Mouse (Mus musculus) gastrocnemius, adult 2 months (tissue): ENCODE results near the gene Pla2g2f. TPM values are rescaled to one million over a fixed set of nuclear protein-coding genes. Genes with fewer than 3 reads are reported as not detected.

Experiments
- DNase-seq: peaks from one replicate; pipeline ENCODE4 v3.0.0; 2022
- H3K27ac ChIP-seq: fragments of 200-600 bp; 2 replicates; pipeline ENCODE4 v1.8.1; 2022; ENCODE audit warnings: mild to moderate bottlenecking
- H3K4me3 ChIP-seq: fragments of 200-600 bp; 2 replicates; pipeline ENCODE4 v1.8.1; 2022; ENCODE audit warnings: mild to moderate bottlenecking, moderate library complexity
- CTCF ChIP-seq: fragments of 200-600 bp; IDR thresholded peaks from 2 replicates; pipeline ENCODE4 v1.8.1; 2022; ENCODE audit warnings: antibody characterized with exemption, mild to moderate bottlenecking, moderate library complexity
- intact Hi-C: fragments of 180-260 bp; cut with DNase I; formaldehyde crosslinking; loops from one replicate; pipeline ENCODE4 v1.15.1; 2025
- long read RNA-seq, 2 experiments: library from polyadenylated mRNA; stranded (forward); transcript quantifications; one replicate each; pipeline ENCODE4 v2.0.0; 2021
- total RNA-seq, 2 experiments: library from RNA; stranded (reverse); gene quantifications; 2 replicates each; pipeline ENCODE4 v1.2.3; 2021

Pla2g2f gene
- total RNA-seq, result not detected
- long read RNA-seq, experiment 1, result 0 reads
- long read RNA-seq, experiment 2, result 0 reads

GRCm38 (mm10) chr4:138757416-138757815 is at the start of gene Pla2g2f:
Pla2g2f (minus strand) TSS chr4:138757626.
- intact Hi-C loops, result no loop called here
- H3K27ac ChIP-seq, result no peak within 1 kb of the TSS
- DNase-seq, result no peak
- no peak for TF ChIP-seq CTCF
- no peak within 1 kb of the TSS for H3K4me3 ChIP-seq

DNA sequence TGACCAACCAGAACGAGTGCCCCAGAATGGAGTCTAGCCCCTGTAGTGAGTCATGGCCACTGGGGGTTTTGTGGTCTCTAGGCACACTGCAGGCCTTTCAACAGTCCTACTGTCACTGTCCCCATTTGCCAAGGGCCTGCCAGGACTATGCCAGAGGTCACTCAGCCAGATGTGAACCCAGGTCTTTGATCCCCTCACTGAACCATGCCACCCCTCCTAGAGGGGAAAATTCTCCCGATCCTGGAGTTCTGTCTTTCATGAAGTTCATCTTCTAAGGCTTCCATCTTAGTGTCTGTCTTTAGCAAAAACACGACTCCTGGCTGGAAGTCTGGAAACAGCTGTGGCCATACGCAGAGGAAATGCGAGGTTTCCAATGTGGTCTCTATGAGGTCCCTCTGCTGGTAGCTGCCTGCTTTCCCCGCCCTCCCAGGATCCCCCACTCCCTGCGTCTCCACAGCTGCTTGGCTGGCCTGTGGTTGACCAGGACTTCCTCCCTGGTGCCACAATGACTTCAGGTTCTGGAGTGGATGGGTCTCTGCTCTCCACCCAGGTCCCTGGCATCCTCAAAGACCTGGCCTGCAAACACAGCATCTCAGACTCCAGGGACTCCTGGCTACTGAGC is 49.6 kb upstream of the Pla2g2f start:
- DNase-seq, result no peak

GRCm38 (mm10) chr4:138806160-138806559 is 48.7 kb upstream of the Pla2g2f start:
- no peak overlapping the region for H3K4me3 ChIP-seq
- DNase-seq, result no peak
- intact Hi-C loops, result no loop called here
- TF ChIP-seq CTCF, result no peak
- no peak overlapping the region for H3K27ac ChIP-seq

More for the DNA sequence above, 49.6 kb upstream of the Pla2g2f start:
- TF ChIP-seq CTCF, result no peak
- H3K4me3 ChIP-seq, result no peak overlapping the region
- intact Hi-C loops, result no loop called here
- no peak overlapping the region for H3K27ac ChIP-seq

DNA sequence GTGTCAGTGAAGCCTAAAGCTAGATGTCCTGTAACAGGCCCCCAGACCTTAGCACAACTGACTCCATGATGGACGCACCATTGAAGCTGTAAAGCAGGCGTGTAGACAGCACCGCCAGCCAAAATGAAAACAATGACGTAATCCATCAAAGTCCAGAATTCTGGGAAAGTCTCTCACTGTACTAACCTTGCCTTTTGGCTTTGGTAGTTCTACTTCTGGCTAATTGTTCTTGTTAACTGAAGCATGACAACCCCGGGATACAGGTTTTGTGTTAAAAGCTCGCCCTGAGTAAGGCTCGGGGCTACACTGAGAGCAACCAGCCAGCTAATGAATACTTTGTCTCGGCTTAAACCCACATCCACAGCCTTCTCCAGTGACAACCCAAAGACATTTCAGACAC is 47.8 kb upstream of the Pla2g2f start:
- H3K4me3 ChIP-seq, result no peak overlapping the region
- no peak for TF ChIP-seq CTCF
- intact Hi-C loops, result no loop called here
- H3K27ac ChIP-seq, result no peak overlapping the region
- no peak for DNase-seq

GRCm38 (mm10) chr4:138802917-138803316 is 45.5 kb upstream of the Pla2g2f start:
- no peak for DNase-seq
- H3K27ac ChIP-seq, result no peak overlapping the region
- no peak for TF ChIP-seq CTCF
- intact Hi-C loops, result no loop called here
- H3K4me3 ChIP-seq, result no peak overlapping the region

GRCm38 (mm10) chr4:138801631-138802030 is 44.2 kb upstream of the Pla2g2f start:
- no peak for TF ChIP-seq CTCF
- H3K4me3 ChIP-seq, result no peak overlapping the region
- intact Hi-C loops, result no loop called here
- DNase-seq, result no peak
- H3K27ac ChIP-seq, result no peak overlapping the region

DNA sequence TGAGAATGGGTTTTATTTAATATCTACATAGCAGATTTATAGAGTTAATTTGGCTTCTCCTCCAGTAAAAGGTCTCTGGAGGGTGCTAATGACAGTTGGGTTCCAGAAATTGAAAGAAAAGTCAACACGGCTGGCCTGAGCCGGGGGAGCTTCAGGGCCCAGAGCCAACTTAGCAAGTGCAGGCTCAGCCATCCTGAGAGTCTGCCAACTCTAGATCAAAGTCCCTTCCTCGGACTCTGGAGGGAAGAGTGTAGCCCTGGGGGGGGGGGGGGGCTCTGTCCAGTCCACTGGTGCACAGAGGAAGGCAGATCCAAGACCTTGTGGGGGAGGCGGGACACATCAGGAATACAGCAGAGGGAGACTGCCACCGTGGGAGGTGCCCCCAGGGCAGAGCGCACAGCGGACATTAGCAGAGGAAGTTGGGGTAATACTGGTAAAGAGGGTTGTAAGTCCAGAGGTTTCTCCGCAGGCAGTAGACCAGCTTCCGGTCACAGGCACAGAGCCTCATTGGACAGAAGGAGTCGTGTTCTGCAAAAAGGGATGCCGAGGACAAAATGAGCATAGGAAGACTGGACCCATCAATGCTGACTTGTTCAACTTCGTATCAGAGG is 42.8 kb upstream of the Pla2g2f start:
- no peak for DNase-seq
- intact Hi-C loops, result no loop called here
- TF ChIP-seq CTCF, result no peak
- Histone ChIP-seq H3K4me3 (peak overlapping the region; percentile 40), H3K27ac (no peak overlapping the region)

- Histone ChIP-seq H3K27ac (no peak overlapping the region), H3K4me3 (no peak overlapping the region)
- no peak for TF ChIP-seq CTCF
- intact Hi-C loops, result no loop called here
- no peak for DNase-seq
Measured at GRCm38 (mm10) chr4:138797217-138797570, 39.8 kb upstream of the Pla2g2f start.

DNA sequence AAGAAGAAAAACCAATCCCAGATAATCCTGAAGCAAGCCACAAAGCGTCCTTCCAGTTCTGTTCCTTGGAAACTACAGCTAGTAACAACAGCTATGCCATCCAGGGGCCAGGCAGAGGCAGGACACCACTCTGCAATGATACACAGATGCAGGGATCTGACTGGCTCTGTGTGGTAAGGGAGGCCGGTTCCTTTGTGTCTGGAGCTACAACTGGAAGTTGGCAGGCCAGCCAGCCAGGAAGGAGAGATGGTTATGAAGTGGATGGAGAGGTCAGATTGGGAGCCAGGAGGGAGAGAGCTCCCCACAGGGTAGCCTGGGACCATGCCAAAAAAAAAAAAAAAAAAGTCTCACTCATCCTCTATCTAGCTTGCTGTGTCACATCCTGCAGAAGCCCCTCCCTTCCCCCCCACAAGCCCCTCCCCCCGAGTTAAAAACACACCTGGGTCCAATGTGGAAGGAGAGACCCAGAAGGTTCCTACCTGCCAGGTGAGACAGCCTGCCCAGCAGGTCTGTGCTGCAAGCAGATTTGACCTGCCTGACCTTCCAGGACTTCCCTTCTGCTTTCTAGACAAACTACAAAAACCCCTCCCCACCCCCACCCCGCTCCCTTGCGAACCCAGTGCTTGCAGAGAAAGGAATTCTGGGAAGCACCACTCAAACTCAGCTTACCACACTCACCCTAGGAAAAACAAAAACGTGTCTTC is 39.2 kb upstream of the Pla2g2f start:
- Histone ChIP-seq H3K27ac (no peak overlapping the region), H3K4me3 (no peak overlapping the region)
- TF ChIP-seq CTCF, result no peak
- DNase-seq, result no peak
- intact Hi-C loops, result no loop called here

DNA sequence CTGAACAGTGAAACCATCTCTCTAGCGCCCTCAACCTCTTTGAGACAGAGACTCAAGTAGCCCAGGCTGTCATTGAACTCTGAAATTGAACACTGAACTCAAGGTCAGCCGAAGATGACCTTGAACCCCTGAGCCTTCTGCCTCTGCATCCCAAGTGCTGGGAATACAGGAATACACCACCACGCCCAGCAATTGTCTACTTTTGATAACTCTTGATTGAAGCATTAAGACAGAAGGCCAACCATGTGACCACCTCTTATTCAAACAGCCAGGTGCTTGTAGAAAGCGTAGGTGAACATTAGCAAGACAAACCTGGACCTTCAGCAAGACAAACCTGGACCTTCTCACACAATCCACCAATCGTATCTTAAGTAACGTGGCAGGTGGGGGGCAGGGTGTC is 36.9 kb upstream of the Pla2g2f start:
- Histone ChIP-seq H3K4me3 (no peak overlapping the region), H3K27ac (no peak overlapping the region)
- TF ChIP-seq CTCF, result no peak
- no peak for DNase-seq
- intact Hi-C loops, result loop anchor here (5.0 kb wide), 2 partner anchors 47 to 347 kb away; no protein-coding TSS in a partner anchor

GRCm38 (mm10) chr4:138793276-138793675 is 35.9 kb upstream of the Pla2g2f start:
- intact Hi-C loops, result loop anchor here (5.0 kb wide), 2 partner anchors 46 to 346 kb away; no protein-coding TSS in a partner anchor
- Histone ChIP-seq H3K27ac (peak overlapping the region; percentile 69; the same call in 1 of the 2 replicates), H3K4me3 (no peak overlapping the region)
- TF ChIP-seq CTCF, result peak; percentile 57
- peak; percentile 64 for DNase-seq

GRCm38 (mm10) chr4:138792599-138792998 is 35.2 kb upstream of the Pla2g2f start:
- Histone ChIP-seq H3K27ac (peak overlapping the region; percentile 80), H3K4me3 (no peak overlapping the region)
- TF ChIP-seq CTCF, result no peak
- peak; percentile 53 for DNase-seq
- intact Hi-C loops, result loop anchor here (5.0 kb wide), 2 partner anchors 45 to 345 kb away; no protein-coding TSS in a partner anchor

- intact Hi-C loops, result loop anchor here (5.0 kb wide), 2 partner anchors 44 to 344 kb away; no protein-coding TSS in a partner anchor
Measured at GRCm38 (mm10) chr4:138791452-138791851, 34.0 kb upstream of the Pla2g2f start.

More at GRCm38 (mm10) chr4:138791452-138791851, 34.0 kb upstream of the Pla2g2f start:
- H3K27ac ChIP-seq, result peak overlapping the region; percentile 80; the same call in 1 of the 2 replicates
- TF ChIP-seq CTCF, result no peak
- no peak for DNase-seq
- H3K4me3 ChIP-seq, result no peak overlapping the region
